Mouse (Mus musculus) midbrain, embryonic 16.5 days (tissue): ENCODE data around the gene Pphln1. TPM values are rescaled to one million over a fixed set of nuclear protein-coding genes. Genes with fewer than 3 reads are reported as not detected.

Experiments
- ATAC-seq: fragments of 200-750 bp; cut with Nextera tagmentation; 2 replicates; pipeline ENCODE4 v1.8.0; 2017; ENCODE audit warnings: moderate TSS enrichment
- H3K27ac ChIP-seq: fragments of 300-500 bp; sonication (generic); 2 replicates; pipeline ENCODE4 v1.5.1; 2014; ENCODE audit warnings: mild to moderate bottlenecking, low read length, mixed read lengths
- H3K27me3 ChIP-seq: fragments of 300-500 bp; sonication (generic); 2 replicates; pipeline ENCODE4 v1.6.1; 2014; ENCODE audit warnings: low read depth, low read length, mixed read lengths; ENCODE audit not compliant: control insufficient read depth, insufficient read depth
- H3K36me3 ChIP-seq: fragments of 300-500 bp; sonication (generic); 2 replicates; pipeline ENCODE4 v1.6.1; 2014; ENCODE audit warnings: mild to moderate bottlenecking, low read length, moderate library complexity, mixed read lengths; ENCODE audit not compliant: control insufficient read depth, insufficient read depth
- H3K4me1 ChIP-seq: fragments of 300-500 bp; sonication (generic); 2 replicates; pipeline ENCODE4 v1.6.1; 2014; ENCODE audit warnings: mild to moderate bottlenecking, low read length, mixed read lengths; ENCODE audit not compliant: control insufficient read depth, insufficient read depth
- H3K4me2 ChIP-seq: fragments of 300-500 bp; sonication (generic); 2 replicates; pipeline ENCODE4 v1.6.1; 2014; ENCODE audit warnings: mild to moderate bottlenecking, low read length, mixed read lengths
- H3K4me3 ChIP-seq: fragments of 300-500 bp; sonication (generic); 2 replicates; pipeline ENCODE4 v1.5.1; 2014; ENCODE audit warnings: low read depth, mild to moderate bottlenecking, low read length, moderate library complexity, mixed read lengths
- H3K9ac ChIP-seq: fragments of 300-500 bp; sonication (generic); 2 replicates; pipeline ENCODE4 v1.6.1; 2014; ENCODE audit warnings: low read depth, low read length, mixed read lengths
- H3K9me3 ChIP-seq: fragments of 300-500 bp; sonication (generic); replicated peaks from 2 replicates; pipeline ENCODE4 v1.6.1; 2014; ENCODE audit warnings: mild to moderate bottlenecking, low read length, mixed read lengths; ENCODE audit not compliant: control insufficient read depth, poor library complexity, severe bottlenecking
- WGBS: fragments of 180-500 bp; shearing (Covaris S2); extraction: QIAGEN DNeasy Blood & Tissue Kit; methylation state at CpG from one replicate; pipeline ENCODE4 v1.1.7; 2014; 5-methylcytosine and 5-hydroxymethylcytosine counted together
- polyA plus RNA-seq: library from polyadenylated mRNA; unstranded; fragments of >200 nt; fragmentation: Nextera tagmentation; extraction: Ambion mirVana; gene quantifications from 2 replicates; pipeline ENCODE4 v1.2.1, GENCODE M21; 2015

The Pphln1 gene
- polyA plus RNA-seq, 1 experiment from 2014 or later: 37.2 TPM

DNA sequence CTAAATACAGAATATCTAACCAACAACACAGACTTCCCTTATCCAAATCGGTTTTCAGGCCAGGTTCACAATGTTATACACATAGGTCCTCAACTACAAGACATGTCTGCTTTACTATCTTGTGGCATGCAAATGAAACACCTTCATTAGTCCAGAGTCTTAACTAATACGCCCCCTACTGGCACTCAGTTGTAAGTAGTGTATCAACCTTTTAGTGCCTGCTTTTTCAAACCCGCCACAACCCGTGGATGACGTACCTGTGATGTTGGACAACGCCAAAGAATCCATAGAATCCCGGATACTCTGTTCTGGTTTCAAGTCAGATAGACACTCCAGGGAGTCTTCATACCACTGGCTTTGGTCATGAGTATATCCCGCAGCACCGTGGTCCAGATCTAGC lies 104.6 kb downstream of the Pphln1 start:
- no peak overlapping the region for H3K4me2 ChIP-seq
- H3K36me3 ChIP-seq: peaks cover 23% of the 10 kb centered on the region
- ATAC-seq: no peak
- H3K9ac ChIP-seq: no peak overlapping the region
- no peak overlapping the region for H3K27ac ChIP-seq
- no peaks in the 10 kb centered on the region for H3K4me1 ChIP-seq
- H3K27me3 ChIP-seq: no peaks in the 10 kb centered on the region
- 95% methylated on average over 9 of the region's 9 CpGs for WGBS
- no peak overlapping the region for H3K4me3 ChIP-seq
- no peaks in the 10 kb centered on the region for H3K9me3 ChIP-seq

DNA sequence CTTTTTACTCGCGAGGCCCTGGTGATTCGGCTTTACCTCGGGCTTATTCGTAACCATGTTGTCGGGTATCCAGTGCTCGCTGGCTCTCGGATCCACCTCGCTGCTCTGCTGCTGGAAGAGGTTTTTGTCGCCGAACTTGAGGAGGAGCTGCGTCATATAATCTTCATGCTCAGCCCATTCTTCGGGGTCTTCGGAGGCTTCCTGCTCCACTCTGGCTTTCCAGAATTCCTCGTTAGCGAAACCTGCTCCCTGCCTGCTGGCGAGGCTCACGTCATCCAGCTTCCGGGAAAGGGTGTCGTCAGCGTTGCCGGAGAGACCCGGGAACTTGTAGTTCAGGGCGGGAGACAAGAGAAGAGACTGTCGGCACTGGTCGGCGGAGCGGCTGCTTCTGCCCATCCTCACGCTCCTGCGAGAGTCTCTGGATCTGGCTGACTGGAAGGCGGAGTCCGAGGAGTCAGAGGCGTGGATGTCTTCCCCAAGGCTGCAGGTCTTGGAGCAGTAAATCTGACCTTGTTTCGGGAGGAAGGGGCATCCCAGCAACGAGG lies 105.1 kb downstream of the Pphln1 start:
- Histone ChIP-seq H3K9ac (no peak overlapping the region), H3K4me2 (no peak overlapping the region), H3K36me3 (peaks cover 23% of the 10 kb centered on the region), H3K27me3 (no peaks in the 10 kb centered on the region), H3K4me3 (no peak overlapping the region), H3K27ac (no peak overlapping the region), H3K9me3 (no peaks in the 10 kb centered on the region), H3K4me1 (no peaks in the 10 kb centered on the region)
- WGBS: 95% methylated on average over 35 of the region's 35 CpGs
- no peak for ATAC-seq

DNA sequence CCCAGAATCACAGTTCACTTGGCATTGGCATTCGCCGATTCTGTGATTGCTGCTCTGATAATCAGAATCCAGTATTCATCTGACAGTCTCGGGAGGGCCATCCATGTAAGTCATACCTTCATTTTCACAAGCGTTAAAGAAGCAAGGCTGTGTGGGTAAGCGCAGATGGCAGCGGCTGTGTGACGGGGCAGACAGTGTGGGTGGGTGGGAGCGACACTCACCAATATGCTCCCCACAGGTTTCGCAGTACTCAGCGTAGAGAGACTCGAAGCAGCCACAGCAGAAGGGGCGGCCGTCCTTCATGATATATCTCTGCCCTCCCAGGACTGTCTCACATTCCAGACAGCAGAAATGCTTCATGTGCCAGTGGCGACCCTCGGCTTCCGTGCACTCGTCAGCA lies 106.7 kb downstream of the Pphln1 start:
- Histone ChIP-seq H3K27ac (no peak overlapping the region), H3K4me3 (no peak overlapping the region), H3K9me3 (no peaks in the 10 kb centered on the region), H3K9ac (no peak overlapping the region), H3K36me3 (peaks cover 19% of the 10 kb centered on the region), H3K27me3 (no peaks in the 10 kb centered on the region), H3K4me2 (no peak overlapping the region), H3K4me1 (no peaks in the 10 kb centered on the region)
- 92% methylated on average over 17 of the region's 17 CpGs for WGBS
- no peak for ATAC-seq

GRCm38 (mm10) chr15:93510690-93511336 lies 112.7 kb downstream of the Pphln1 start:
- Histone ChIP-seq H3K36me3 (no peaks in the 10 kb centered on the region; the same call in 1 of the 2 replicates), H3K4me2 (peak overlapping the region; percentile 9; the same call in 1 of the 2 replicates), H3K4me1 (peaks cover 13% of the 10 kb centered on the region), H3K9me3 (no peaks in the 10 kb centered on the region), H3K9ac (peak overlapping the region; percentile 38; the same call in 1 of the 2 replicates), H3K27me3 (no peaks in the 10 kb centered on the region), H3K4me3 (no peak overlapping the region), H3K27ac (peak overlapping the region; percentile 61)
- peak; percentile 76 for ATAC-seq
- WGBS: 25% methylated on average over 12 of the region's 12 CpGs

- Histone ChIP-seq H3K27ac (no peak overlapping the region), H3K9me3 (no peaks in the 10 kb centered on the region), H3K4me2 (no peak overlapping the region), H3K36me3 (no peaks in the 10 kb centered on the region; the same call in 1 of the 2 replicates), H3K4me3 (no peak overlapping the region), H3K9ac (no peak overlapping the region), H3K4me1 (peaks cover 14% of the 10 kb centered on the region), H3K27me3 (peaks cover 3% of the 10 kb centered on the region; the same call in 1 of the 2 replicates)
- 38% methylated on average over 9 of the region's 9 CpGs for WGBS
- no peak for ATAC-seq
These were observed 114.3 kb downstream of the Pphln1 start for GRCm38 (mm10) chr15:93512437-93512836.

DNA sequence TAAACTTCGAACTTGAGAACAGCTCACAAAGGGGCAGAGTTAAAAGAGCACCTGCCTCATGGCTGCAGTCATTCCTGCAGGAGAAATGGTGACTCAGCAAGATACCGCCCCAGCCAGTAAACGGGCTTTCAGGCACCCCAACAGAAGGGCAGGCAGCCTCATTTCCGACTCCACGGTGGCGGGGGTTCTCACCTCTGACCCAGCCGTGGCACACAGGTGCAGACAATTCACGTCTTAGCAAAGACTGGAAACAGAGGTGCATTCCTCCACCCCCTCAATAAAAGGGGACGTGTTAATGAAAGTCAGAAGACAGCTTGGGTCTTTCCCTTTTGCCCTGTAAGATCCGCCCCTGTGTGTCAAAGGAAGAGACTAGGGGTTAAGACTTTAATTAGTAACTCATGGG lies 115.8 kb downstream of the Pphln1 start:
- no peak for ATAC-seq
- Histone ChIP-seq H3K4me2 (no peak overlapping the region), H3K9me3 (no peaks in the 10 kb centered on the region), H3K27me3 (peaks cover 3% of the 10 kb centered on the region; the same call in 1 of the 2 replicates), H3K27ac (no peak overlapping the region), H3K36me3 (no peaks in the 10 kb centered on the region; the same call in 1 of the 2 replicates), H3K4me3 (no peak overlapping the region), H3K4me1 (peaks cover 20% of the 10 kb centered on the region), H3K9ac (no peak overlapping the region)
- 8% methylated on average over 10 of the region's 10 CpGs for WGBS

DNA sequence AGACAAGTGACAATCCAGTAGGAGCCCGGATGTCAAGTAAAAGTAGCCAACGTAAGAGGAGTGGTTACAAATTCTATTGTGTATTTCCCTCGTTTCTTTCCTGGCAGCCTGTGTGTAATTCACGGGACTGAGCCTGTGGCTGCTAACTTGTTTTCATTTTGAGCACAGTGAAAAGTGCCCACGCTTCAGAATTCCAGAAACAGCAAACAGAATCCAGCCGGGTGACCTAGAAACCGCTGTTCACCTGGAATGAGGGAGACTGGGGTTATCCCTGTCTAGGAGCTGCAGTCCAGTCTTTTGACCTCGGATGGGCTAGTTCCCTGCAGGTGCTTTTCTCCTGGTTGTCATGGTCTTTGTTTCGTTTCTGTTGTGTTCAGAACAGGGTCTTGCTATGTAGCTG lies 117.2 kb downstream of the Pphln1 start:
- Histone ChIP-seq H3K4me3 (no peak overlapping the region), H3K9ac (no peak overlapping the region), H3K9me3 (no peaks in the 10 kb centered on the region), H3K36me3 (no peaks in the 10 kb centered on the region), H3K4me2 (no peak overlapping the region), H3K4me1 (peaks cover 24% of the 10 kb centered on the region), H3K27me3 (peaks cover 3% of the 10 kb centered on the region; the same call in 1 of the 2 replicates), H3K27ac (no peak overlapping the region)
- no peak for ATAC-seq
- WGBS: 73% methylated on average over 9 of the region's 9 CpGs

DNA sequence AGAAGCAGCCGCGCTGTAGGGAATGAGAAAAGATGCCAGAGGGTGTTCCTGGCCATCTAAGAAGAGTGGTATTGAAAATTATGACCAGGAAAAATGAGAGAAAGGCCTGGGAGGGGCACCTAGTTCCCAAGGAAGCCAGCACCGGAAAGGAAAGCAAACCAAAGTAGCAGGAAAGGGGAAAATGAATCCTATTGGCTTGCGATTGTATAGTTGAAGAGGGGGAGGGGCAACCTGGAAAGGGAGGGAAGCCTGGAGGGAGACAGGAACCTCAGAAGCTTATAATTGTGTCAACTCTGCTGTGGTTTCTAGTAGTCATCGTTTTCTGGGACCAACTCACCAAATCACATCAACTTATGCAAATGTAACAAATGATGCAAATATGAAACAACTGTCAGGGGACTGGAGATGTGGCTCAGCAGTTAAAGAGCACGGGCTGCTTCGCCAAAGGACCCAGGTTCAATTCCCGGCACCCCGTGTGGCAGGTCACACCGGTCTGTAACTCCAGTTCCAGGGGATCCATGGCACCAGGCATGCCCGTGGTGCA lies 118.9 kb downstream of the Pphln1 start:
- no peak for ATAC-seq
- Histone ChIP-seq H3K9ac (no peak overlapping the region), H3K27ac (no peak overlapping the region), H3K36me3 (no peaks in the 10 kb centered on the region), H3K9me3 (no peaks in the 10 kb centered on the region), H3K4me1 (peaks cover 13% of the 10 kb centered on the region; the same call in 1 of the 2 replicates), H3K4me2 (no peak overlapping the region), H3K4me3 (no peak overlapping the region), H3K27me3 (peaks cover 9% of the 10 kb centered on the region)
- 76% methylated on average over 11 of the region's 11 CpGs for WGBS
